Mouse (Mus musculus): ENCODE results near the gene Large1.
"Not testable (repeated sequence)": the region's sequence is repeated elsewhere in the genome, so short reads cannot be mapped to it uniquely, and the experiment has no call there.

The Large1 gene

GRCm38 (mm10) chr8:73353108-73353793 lies at the start of gene Large1:
Gene Large1, minus strand, starts transcription at chr8:73353540.
- peak; percentile 98 for DNase-seq

- DNase-seq: no peak
Measured at GRCm38 (mm10) chr8:73400343-73400742, 47.0 kb upstream of the Large1 start.

- DNase-seq: not testable (repeated sequence)
Measured at GRCm38 (mm10) chr8:73373001-73373400, 19.7 kb upstream of the Large1 start.

- peak; percentile 84 for DNase-seq
Measured at GRCm38 (mm10) chr8:73355979-73356378, 2.6 kb upstream of the Large1 start.

- DNase-seq: peak; percentile 76
Measured at GRCm38 (mm10) chr8:73354201-73354881, 1.0 kb upstream of the Large1 start.

- DNase-seq: no peak
Measured at GRCm38 (mm10) chr8:73353794-73354179, 447 bp upstream of the Large1 start.

- peak; percentile 57 for DNase-seq
Measured at GRCm38 (mm10) chr8:73352301-73353107, 836 bp downstream of the Large1 start.

- DNase-seq: peak; percentile 63
Measured at GRCm38 (mm10) chr8:73350366-73350765, 3.0 kb downstream of the Large1 start.

GRCm38 (mm10) chr8:73342761-73343395 lies 10.5 kb downstream of the Large1 start:
- no peak for DNase-seq

- no peak for DNase-seq
Measured at GRCm38 (mm10) chr8:73336845-73337244, 16.5 kb downstream of the Large1 start.

GRCm38 (mm10) chr8:73329131-73329530 lies 24.2 kb downstream of the Large1 start:
- no peak for DNase-seq

- DNase-seq: peak; percentile 39
Measured at GRCm38 (mm10) chr8:73328056-73328455, 25.3 kb downstream of the Large1 start.

- DNase-seq: peak; percentile 86
Measured at GRCm38 (mm10) chr8:73324667-73325066, 28.7 kb downstream of the Large1 start.

GRCm38 (mm10) chr8:73323591-73323990 lies 29.7 kb downstream of the Large1 start:
- no peak for DNase-seq

- not testable (repeated sequence) for DNase-seq
Measured at GRCm38 (mm10) chr8:73319500-73319899, 33.8 kb downstream of the Large1 start.

- no peak for DNase-seq
Measured at GRCm38 (mm10) chr8:73313911-73314310, 39.4 kb downstream of the Large1 start.

- DNase-seq: no peak
Measured at GRCm38 (mm10) chr8:73312714-73313607, 40.4 kb downstream of the Large1 start.

- DNase-seq: no peak
Measured at GRCm38 (mm10) chr8:73310471-73310870, 42.9 kb downstream of the Large1 start.

GRCm38 (mm10) chr8:73310036-73310435 lies 43.3 kb downstream of the Large1 start:
- DNase-seq: no peak

- no peak for DNase-seq
Measured at GRCm38 (mm10) chr8:73303907-73304306, 49.4 kb downstream of the Large1 start.

- no peak for DNase-seq
Measured at GRCm38 (mm10) chr8:73302947-73303346, 50.4 kb downstream of the Large1 start.

GRCm38 (mm10) chr8:73295531-73295930 lies 57.8 kb downstream of the Large1 start:
- DNase-seq: no peak
